Mouse (Mus musculus) megakaryocyte progenitor cell, adult 5-6 weeks (primary cell): ENCODE measurements around the gene Alx1. TPM values are rescaled to one million over a fixed set of nuclear protein-coding genes. Genes with fewer than 3 reads are reported as not detected.

Source experiments
- total RNA-seq, 2 experiments: library from RNA; stranded (forward) in 1 of 2; stranded (reverse) in 1 of 2; fragments of 157-497, 149-512 nt in 1 of 2; fragments of 200-1000 nt in 1 of 2; gene quantifications; 2 replicates each; pipeline versions ENCODE4 v1.2.3 to v1.2.4; 2015 to 2017

Alx1 gene
- total RNA-seq, 2 experiments from 2014 or later: not detected

Other genes starting within 250 kb of the Alx1 start
- not detected in 2 replicates for gene Lrriq1, start 206.1 kb upstream of the Alx1 start, total RNA-seq (2015)
- gene Lrriq1, start 206.1 kb upstream of the Alx1 start, total RNA-seq (2017): not detected in 2 replicates